Mouse (Mus musculus): ENCODE data around the gene Mki67. TPM values are rescaled to one million over a fixed set of nuclear protein-coding genes. Genes with fewer than 3 reads are reported as not detected.
"Not testable (repeated sequence)": the region's sequence is repeated elsewhere in the genome, so short reads cannot be mapped to it uniquely, and the experiment has no call there.

The Mki67 gene
- polyA plus RNA-seq, 1 experiment = 19.1 TPM

DNA sequence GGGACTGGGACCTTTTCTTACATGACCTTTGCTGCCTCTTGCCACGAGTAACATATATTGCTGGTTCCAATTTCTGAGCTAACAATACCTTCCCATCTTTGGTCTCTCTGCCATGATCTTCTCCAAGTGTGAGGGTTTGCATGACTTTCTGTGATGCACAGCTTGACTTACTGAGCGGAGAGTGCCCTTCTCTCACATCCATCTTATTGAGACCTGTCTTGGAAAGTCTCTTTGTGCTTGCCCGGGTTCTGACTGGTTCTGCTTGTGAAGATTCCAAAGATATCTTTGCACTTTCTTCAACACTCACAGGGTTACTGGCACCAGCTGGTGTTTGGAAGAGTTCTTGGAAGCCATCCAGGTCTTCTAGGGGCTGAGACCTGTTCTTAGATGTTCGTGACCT, 20.0 kb downstream of the Mki67 start:
- WGBS = 93% methylated on average over 4 of the region's 4 CpGs
- Histone ChIP-seq H3K27me3 (ENCODE audit: control insufficient read depth, insufficient read depth, low read length) (no peaks in the 10 kb centered on the region), H3K4me3 (ENCODE audit: control insufficient read depth, insufficient read depth, low read length) (no peak overlapping the region), H3K27ac (ENCODE audit: control insufficient read depth, insufficient read depth, low read length) (no peak overlapping the region), H3K36me3 (ENCODE audit: control insufficient read depth, insufficient read depth, low read length) (peaks cover 81% of the 10 kb centered on the region), H3K4me1 (replicated peaks; ENCODE audit: control insufficient read depth, insufficient read depth, low read length) (no peaks in the 10 kb centered on the region)
- DNase-seq = no peak
- TF ChIP-seq CTCF (IDR thresholded peaks at IDR 0.05; ENCODE audit: borderline replicate concordance, control insufficient read depth, extremely low read depth, insufficient read depth, low read length, poor library complexity) = no peak
- no peak for TF ChIP-seq POLR2A (IDR thresholded peaks at IDR 0.05; ENCODE audit: control insufficient read depth, extremely low read depth, insufficient read depth, low read length, poor library complexity)

DNA sequence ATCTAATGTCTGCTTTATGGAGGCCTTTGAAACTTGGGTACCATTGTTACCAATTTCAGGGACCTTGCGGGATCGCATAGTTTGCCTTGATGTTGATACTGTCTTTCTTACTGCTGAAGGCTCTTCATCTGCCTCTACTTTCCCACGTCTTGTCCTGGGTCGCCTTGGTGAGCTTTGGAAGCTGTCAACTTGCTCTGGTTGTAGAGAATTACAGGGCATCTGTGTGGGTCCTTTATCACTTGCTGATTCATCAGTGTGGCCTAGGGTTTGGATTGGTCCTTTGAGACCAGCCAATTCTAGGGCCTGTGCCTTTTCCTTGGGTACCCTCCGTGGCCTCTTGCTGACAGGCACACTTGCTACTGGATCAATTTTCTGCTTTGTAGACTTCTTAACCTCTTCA, 21.4 kb downstream of the Mki67 start:
- TF ChIP-seq POLR2A (IDR thresholded peaks at IDR 0.05; ENCODE audit: control insufficient read depth, extremely low read depth, insufficient read depth, low read length, poor library complexity) (no peak), CTCF (IDR thresholded peaks at IDR 0.05; ENCODE audit: borderline replicate concordance, control insufficient read depth, extremely low read depth, insufficient read depth, low read length, poor library complexity) (no peak)
- no peaks in the 10 kb centered on the region for H3K27me3 ChIP-seq (ENCODE audit: control insufficient read depth, insufficient read depth, low read length)
- no peak overlapping the region for H3K4me3 ChIP-seq (ENCODE audit: control insufficient read depth, insufficient read depth, low read length)
- H3K27ac ChIP-seq (ENCODE audit: control insufficient read depth, insufficient read depth, low read length) = no peak overlapping the region
- H3K4me1 ChIP-seq (replicated peaks; ENCODE audit: control insufficient read depth, insufficient read depth, low read length) = no peaks in the 10 kb centered on the region
- WGBS = 97% methylated on average over 5 of the region's 5 CpGs
- DNase-seq = no peak
- H3K36me3 ChIP-seq (ENCODE audit: control insufficient read depth, insufficient read depth, low read length) = peaks cover 75% of the 10 kb centered on the region

DNA sequence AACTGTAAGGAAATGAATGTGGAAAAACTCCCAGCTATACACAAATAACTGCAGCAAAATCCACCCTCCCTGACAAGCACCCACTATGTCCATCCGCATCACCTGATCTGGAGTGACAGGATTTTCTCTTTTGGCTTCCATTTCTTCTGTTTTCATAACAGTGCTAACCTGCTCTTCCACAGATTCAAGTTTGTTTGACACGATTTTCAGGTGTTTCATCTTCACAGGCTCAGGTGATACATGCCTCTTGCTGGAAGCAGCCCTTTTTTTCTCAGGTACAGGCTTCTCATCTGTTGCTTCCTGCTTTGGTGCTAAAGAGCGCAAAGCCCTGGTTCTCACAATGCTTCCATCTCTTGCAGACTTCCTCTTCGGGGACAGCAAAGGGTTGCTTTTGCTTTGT, 22.0 kb downstream of the Mki67 start:
- Histone ChIP-seq H3K4me3 (ENCODE audit: control insufficient read depth, insufficient read depth, low read length) (no peak overlapping the region), H3K27me3 (ENCODE audit: control insufficient read depth, insufficient read depth, low read length) (no peaks in the 10 kb centered on the region), H3K27ac (ENCODE audit: control insufficient read depth, insufficient read depth, low read length) (no peak overlapping the region), H3K36me3 (ENCODE audit: control insufficient read depth, insufficient read depth, low read length) (peaks cover 77% of the 10 kb centered on the region), H3K4me1 (replicated peaks; ENCODE audit: control insufficient read depth, insufficient read depth, low read length) (no peaks in the 10 kb centered on the region)
- no peak for DNase-seq
- TF ChIP-seq CTCF (IDR thresholded peaks at IDR 0.05; ENCODE audit: borderline replicate concordance, control insufficient read depth, extremely low read depth, insufficient read depth, low read length, poor library complexity) = no peak
- 83% methylated on average over 4 of the region's 4 CpGs for WGBS

DNA sequence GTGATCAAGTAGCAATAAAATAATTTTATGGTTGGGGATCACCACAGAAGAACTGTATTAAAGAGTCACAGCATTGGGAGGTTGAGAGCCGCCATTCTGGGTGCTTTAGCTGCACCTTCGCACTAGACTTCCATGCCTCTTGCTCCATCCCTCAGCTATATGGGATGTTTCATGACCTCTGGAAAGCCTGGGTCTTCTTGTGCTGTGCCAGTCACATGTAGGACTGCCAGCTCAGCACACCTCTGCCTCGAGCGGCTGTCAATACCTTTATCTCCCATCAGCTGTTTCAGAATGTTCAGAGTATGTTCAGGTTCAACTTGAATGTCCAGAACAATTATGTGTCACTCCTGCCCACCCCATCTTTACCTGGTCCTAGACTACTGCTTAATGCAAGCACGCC, 24.2 kb downstream of the Mki67 start:
- Histone ChIP-seq H3K4me1 (replicated peaks; ENCODE audit: control insufficient read depth, insufficient read depth, low read length) (no peaks in the 10 kb centered on the region), H3K27ac (ENCODE audit: control insufficient read depth, insufficient read depth, low read length) (no peak overlapping the region), H3K36me3 (ENCODE audit: control insufficient read depth, insufficient read depth, low read length) (peaks cover 69% of the 10 kb centered on the region), H3K27me3 (ENCODE audit: control insufficient read depth, insufficient read depth, low read length) (no peaks in the 10 kb centered on the region), H3K4me3 (ENCODE audit: control insufficient read depth, insufficient read depth, low read length) (no peak overlapping the region)
- DNase-seq = no peak
- WGBS = 99% methylated on average over 5 of the region's 5 CpGs
- TF ChIP-seq POLR2A (IDR thresholded peaks at IDR 0.05; ENCODE audit: control insufficient read depth, extremely low read depth, insufficient read depth, low read length, poor library complexity) = no peak
- TF ChIP-seq CTCF (IDR thresholded peaks at IDR 0.05; ENCODE audit: borderline replicate concordance, control insufficient read depth, extremely low read depth, insufficient read depth, low read length, poor library complexity) = no peak

DNA sequence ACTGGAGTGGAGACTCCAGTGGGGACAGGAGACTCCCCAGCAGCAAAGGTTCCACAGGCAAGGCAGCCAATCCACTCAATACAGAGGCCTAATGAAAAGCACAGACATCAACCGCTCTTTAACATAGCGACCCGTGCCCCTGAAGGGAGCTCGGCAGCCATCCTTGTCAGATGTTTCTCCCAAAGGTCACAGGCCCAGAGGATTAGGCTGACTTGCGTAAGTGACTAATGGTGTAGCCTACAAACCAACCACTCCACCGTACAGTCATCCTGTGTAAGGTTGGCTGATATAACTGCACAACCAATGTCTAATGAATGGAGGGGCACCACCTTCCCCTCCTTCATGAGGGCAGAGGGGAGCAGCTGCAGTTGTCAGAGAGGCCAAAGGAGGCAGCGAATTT, 26.8 kb downstream of the Mki67 start:
- Histone ChIP-seq H3K27me3 (ENCODE audit: control insufficient read depth, insufficient read depth, low read length) (no peaks in the 10 kb centered on the region), H3K36me3 (ENCODE audit: control insufficient read depth, insufficient read depth, low read length) (peaks cover 71% of the 10 kb centered on the region), H3K4me1 (replicated peaks; ENCODE audit: control insufficient read depth, insufficient read depth, low read length) (no peaks in the 10 kb centered on the region), H3K4me3 (ENCODE audit: control insufficient read depth, insufficient read depth, low read length) (no peak overlapping the region), H3K27ac (ENCODE audit: control insufficient read depth, insufficient read depth, low read length) (no peak overlapping the region)
- TF ChIP-seq POLR2A (IDR thresholded peaks at IDR 0.05; ENCODE audit: control insufficient read depth, extremely low read depth, insufficient read depth, low read length, poor library complexity) (no peak), CTCF (IDR thresholded peaks at IDR 0.05; ENCODE audit: borderline replicate concordance, control insufficient read depth, extremely low read depth, insufficient read depth, low read length, poor library complexity) (no peak)
- no peak for DNase-seq
- 98% methylated on average over 7 of the region's 7 CpGs for WGBS

DNA sequence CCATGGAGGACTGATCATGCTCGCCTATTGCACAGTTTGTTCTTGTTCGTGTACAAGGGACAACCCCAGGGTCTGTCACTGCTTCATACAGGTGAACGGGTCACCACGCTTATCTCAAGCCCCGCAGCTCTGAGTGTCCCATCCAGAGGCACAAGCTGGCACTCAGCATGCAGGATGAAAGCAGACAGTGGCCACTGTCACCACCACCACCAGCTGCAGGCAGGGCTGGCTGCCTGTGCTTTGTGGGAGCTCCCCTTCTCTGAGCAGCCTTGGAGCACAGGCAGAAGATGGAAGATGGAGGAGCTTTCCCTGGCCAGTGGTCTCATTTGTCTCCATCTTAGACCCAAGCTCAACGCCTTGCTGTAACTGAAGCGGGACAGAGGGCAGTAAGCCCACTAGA, 31.2 kb downstream of the Mki67 start:
- no peaks in the 10 kb centered on the region for H3K4me1 ChIP-seq (replicated peaks; ENCODE audit: control insufficient read depth, insufficient read depth, low read length)
- TF ChIP-seq POLR2A (IDR thresholded peaks at IDR 0.05; ENCODE audit: control insufficient read depth, extremely low read depth, insufficient read depth, low read length, poor library complexity) = no peak
- no peak for TF ChIP-seq CTCF (IDR thresholded peaks at IDR 0.05; ENCODE audit: borderline replicate concordance, control insufficient read depth, extremely low read depth, insufficient read depth, low read length, poor library complexity)
- no peak overlapping the region for H3K4me3 ChIP-seq (ENCODE audit: control insufficient read depth, insufficient read depth, low read length)
- no peak overlapping the region for H3K27ac ChIP-seq (ENCODE audit: control insufficient read depth, insufficient read depth, low read length)
- peaks cover 47% of the 10 kb centered on the region for H3K36me3 ChIP-seq (ENCODE audit: control insufficient read depth, insufficient read depth, low read length)
- WGBS = 89% methylated on average over 7 of the region's 7 CpGs
- DNase-seq = no peak
- H3K27me3 ChIP-seq (ENCODE audit: control insufficient read depth, insufficient read depth, low read length) = no peaks in the 10 kb centered on the region

DNA sequence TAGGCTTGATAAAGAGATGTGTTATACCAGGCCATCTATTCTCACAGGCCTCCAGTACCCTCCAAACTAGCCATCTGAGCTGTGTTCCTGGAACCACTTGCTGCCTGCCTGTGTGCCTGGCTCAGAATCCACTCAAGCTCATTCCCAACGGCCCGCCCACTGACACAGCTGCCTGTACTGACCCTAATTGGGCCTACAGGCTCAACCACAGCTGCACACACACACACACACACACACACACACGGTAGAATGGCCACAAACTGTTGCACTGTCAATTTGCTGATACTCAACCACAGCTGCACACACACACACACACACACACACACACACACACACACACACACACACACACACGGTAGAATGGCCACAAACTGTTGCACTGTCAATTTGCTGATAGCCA, 32.1 kb downstream of the Mki67 start:
- not testable (repeated sequence) for H3K27ac ChIP-seq (ENCODE audit: control insufficient read depth, insufficient read depth, low read length); H3K4me3 ChIP-seq (ENCODE audit: control insufficient read depth, insufficient read depth, low read length); DNase-seq; H3K27me3 ChIP-seq (ENCODE audit: control insufficient read depth, insufficient read depth, low read length); H3K4me1 ChIP-seq (replicated peaks; ENCODE audit: control insufficient read depth, insufficient read depth, low read length)
- 58% methylated on average over 4 of the region's 4 CpGs for WGBS
- H3K36me3 ChIP-seq (ENCODE audit: control insufficient read depth, insufficient read depth, low read length) = peaks cover 48% of the 10 kb centered on the region
